Mouse (Mus musculus) kidney, adult 2 months (tissue): ENCODE measurements around the gene Prss34. TPM values are rescaled to one million over a fixed set of nuclear protein-coding genes. Genes with fewer than 3 reads are reported as not detected.

Source experiments
- DNase-seq: peaks from one replicate; pipeline ENCODE4 v3.0.0; 2021
- H3K27ac ChIP-seq: fragments of 200-500 bp; 2 replicates; pipeline ENCODE4 v1.5.1; 2012; ENCODE audit warnings: low read depth, low read length, control low read depth, inconsistent platforms; ENCODE audit not compliant: insufficient read depth
- H3K27me3 ChIP-seq: fragments of 200-500 bp; replicated peaks from 2 replicates; pipeline ENCODE4 v1.6.1; 2012; ENCODE audit warnings: mild to moderate bottlenecking, moderate library complexity, low read length, inconsistent platforms; ENCODE audit not compliant: control insufficient read depth, insufficient read depth
- H3K36me3 ChIP-seq: fragments of 200-500 bp; 2 replicates; pipeline ENCODE4 v1.6.1; 2012; ENCODE audit warnings: mild to moderate bottlenecking, moderate library complexity, low read length, inconsistent platforms; ENCODE audit not compliant: control insufficient read depth, insufficient read depth
- H3K4me1 ChIP-seq: fragments of 200-500 bp; 2 replicates; pipeline ENCODE4 v1.6.1; 2011; ENCODE audit warnings: low read length; ENCODE audit not compliant: control insufficient read depth, insufficient read depth
- H3K4me3 ChIP-seq: fragments of 200-500 bp; 2 replicates; pipeline ENCODE4 v1.5.1; 2011; ENCODE audit warnings: mild to moderate bottlenecking, low read depth, low read length, control low read depth; ENCODE audit not compliant: insufficient read depth
- CTCF ChIP-seq: fragments of 200-500 bp; conservative IDR thresholded peaks from 2 replicates; pipeline ENCODE4 v1.5.1; 2011; ENCODE audit warnings: low read depth, mild to moderate bottlenecking, control low read depth, low read length, moderate library complexity, mixed read lengths; ENCODE audit not compliant: insufficient read depth, insufficient read length
- POLR2A ChIP-seq: fragments of 200-500 bp; IDR thresholded peaks from one replicate; pipeline ENCODE4 v1.6.1; 2011; ENCODE audit warnings: low read depth, low read length, control low read depth
- WGBS: fragments of 180-500 bp; shearing (Covaris S2); methylation state at CpG from one replicate; pipeline ENCODE4 v1.1.7; 2018; 5-methylcytosine and 5-hydroxymethylcytosine counted together
- polyA plus RNA-seq: library from polyadenylated mRNA; depleted of rRNA; stranded (reverse); fragments of >200 nt; gene quantifications from 2 replicates; pipeline ENCODE4 v1.2.3, GENCODE M21; 2012

Gene Prss34
- polyA plus RNA-seq, 1 experiment: not detected

DNA sequence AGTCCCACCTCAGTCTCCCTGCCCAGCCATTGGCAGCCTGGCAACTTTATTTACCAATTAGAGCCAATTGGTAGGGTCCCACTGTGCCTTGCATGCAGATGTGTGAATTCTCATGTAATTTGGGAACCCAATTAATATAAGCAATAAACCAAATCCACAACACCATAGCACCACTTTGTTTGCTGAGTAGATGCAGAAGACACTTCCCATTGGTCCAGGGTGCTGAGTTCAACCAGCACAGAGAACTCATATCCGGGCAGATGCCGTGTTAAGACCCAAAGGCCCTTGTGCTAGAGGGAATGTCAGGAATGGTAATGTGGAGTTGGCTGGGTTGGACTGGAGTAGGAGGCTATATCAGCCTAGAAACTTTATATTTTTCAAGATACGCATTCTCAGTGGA is 22.4 kb upstream of the Prss34 start:
- H3K27ac ChIP-seq: no peak overlapping the region
- H3K36me3 ChIP-seq: no peaks in the 10 kb centered on the region
- no peaks in the 10 kb centered on the region for H3K27me3 ChIP-seq
- 98% methylated on average over 3 of the region's 3 CpGs for WGBS
- TF ChIP-seq CTCF (no peak), POLR2A (no peak)
- H3K4me1 ChIP-seq: peaks cover 11% of the 10 kb centered on the region; the same call in 1 of the 2 replicates
- H3K4me3 ChIP-seq: no peak overlapping the region
- DNase-seq: no peak

DNA sequence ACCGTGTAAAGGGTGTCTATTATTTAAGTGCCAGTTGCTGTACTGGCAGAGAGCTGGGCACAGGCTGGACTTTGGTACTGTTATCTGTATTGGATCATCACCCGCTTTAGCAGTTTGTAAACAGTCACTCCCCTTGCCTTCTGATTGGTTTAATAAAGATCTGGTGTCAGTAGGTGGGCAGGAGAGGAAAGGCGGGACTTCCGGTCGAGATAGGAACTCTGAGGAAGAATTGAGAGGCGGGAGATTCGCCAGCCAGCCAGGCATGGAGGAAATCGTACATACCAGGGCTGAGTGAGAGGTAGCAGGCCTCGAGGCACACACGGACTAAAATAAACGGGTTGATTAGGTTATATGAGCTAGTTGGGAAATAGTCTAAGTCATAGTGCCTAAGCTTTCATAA is 16.1 kb upstream of the Prss34 start:
- DNase-seq: peak; percentile 89
- WGBS: 29% methylated on average over 11 of the region's 11 CpGs

DNA sequence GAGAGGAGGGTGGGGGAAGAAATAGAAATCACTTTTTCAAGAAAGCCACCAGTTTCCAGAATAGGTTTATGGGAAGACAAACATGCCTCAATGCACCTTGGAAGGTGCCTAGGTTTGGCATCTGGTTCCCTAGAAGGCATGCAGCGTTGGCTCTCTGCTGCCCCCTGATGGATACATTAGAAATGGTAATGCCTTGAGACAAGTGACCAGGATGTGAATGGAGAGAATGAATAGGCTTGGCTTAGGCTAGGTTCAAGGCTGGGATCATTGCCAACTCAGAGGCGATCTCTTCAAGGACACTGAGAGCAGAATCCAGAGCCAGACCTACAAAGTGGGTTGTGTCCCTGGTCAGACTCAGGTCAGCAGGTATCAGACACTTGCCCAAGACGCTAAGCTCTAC is 13.2 kb upstream of the Prss34 start:
- DNase-seq: peak; percentile 92
- 20% methylated on average over 3 of the region's 3 CpGs for WGBS
- Histone ChIP-seq H3K4me3 (no peak overlapping the region), H3K27ac (no peak overlapping the region), H3K27me3 (no peaks in the 10 kb centered on the region), H3K36me3 (no peaks in the 10 kb centered on the region), H3K4me1 (no peaks in the 10 kb centered on the region)
- TF ChIP-seq CTCF: peak; percentile 99
- no peak for TF ChIP-seq POLR2A

More for the DNA sequence above, 16.1 kb upstream of the Prss34 start:
- no peak for TF ChIP-seq POLR2A
- no peak for TF ChIP-seq CTCF
- no peaks in the 10 kb centered on the region for H3K36me3 ChIP-seq
- no peaks in the 10 kb centered on the region for H3K4me1 ChIP-seq
- H3K27ac ChIP-seq: no peak overlapping the region
- H3K4me3 ChIP-seq: no peak overlapping the region
- no peaks in the 10 kb centered on the region for H3K27me3 ChIP-seq

DNA sequence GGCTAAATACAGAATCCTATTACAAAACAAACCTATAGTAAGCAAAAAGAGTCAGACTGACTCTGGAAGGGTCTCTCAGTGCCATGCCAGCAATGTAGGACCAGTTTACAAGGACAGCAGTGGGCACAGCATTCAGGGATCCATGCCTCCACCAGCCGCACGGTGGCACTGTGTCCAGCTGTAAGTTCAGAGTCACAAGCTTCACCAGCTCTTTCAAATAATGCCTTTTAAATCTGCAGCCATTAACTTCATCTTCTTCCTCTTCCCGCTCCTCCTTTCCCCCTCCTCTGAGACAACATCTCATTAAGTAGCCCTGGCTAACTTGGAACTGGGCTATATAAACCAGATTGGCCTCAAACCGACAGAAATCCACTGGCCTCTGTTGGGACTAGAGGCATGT is 9.4 kb upstream of the Prss34 start:
- DNase-seq: peak; percentile 53
- 18% methylated on average over 4 of the region's 4 CpGs for WGBS

DNA sequence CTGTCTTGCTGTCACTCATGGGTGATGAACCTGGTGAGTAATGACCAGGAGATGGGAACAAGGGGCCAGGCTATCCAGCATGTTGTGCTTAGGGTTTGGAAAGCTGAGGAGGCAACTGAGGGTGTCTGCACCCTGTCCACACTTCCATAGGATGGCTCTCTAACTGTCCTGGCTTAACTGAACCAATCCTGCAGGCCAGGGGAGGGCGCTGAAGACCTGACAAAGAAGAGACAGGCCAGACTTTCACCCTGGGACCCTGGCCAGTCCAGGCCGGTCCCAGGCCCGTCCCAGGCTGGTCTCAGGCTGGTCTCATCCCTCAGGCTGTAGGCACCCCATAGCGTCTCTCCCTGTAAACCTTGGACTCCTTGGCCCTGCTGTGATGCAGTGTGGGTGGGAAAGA is 7.8 kb upstream of the Prss34 start:
- Histone ChIP-seq H3K27ac (no peak overlapping the region), H3K27me3 (no peaks in the 10 kb centered on the region), H3K4me1 (no peaks in the 10 kb centered on the region), H3K36me3 (no peaks in the 10 kb centered on the region), H3K4me3 (no peak overlapping the region)
- DNase-seq: no peak
- WGBS: 16% methylated on average over 4 of the region's 4 CpGs
- TF ChIP-seq POLR2A (no peak), CTCF (no peak)

More for the DNA sequence above, 9.4 kb upstream of the Prss34 start:
- Histone ChIP-seq H3K27ac (no peak overlapping the region), H3K27me3 (no peaks in the 10 kb centered on the region), H3K4me1 (no peaks in the 10 kb centered on the region), H3K36me3 (no peaks in the 10 kb centered on the region), H3K4me3 (no peak overlapping the region)
- no peak for TF ChIP-seq POLR2A
- peak; percentile 79 for TF ChIP-seq CTCF

DNA sequence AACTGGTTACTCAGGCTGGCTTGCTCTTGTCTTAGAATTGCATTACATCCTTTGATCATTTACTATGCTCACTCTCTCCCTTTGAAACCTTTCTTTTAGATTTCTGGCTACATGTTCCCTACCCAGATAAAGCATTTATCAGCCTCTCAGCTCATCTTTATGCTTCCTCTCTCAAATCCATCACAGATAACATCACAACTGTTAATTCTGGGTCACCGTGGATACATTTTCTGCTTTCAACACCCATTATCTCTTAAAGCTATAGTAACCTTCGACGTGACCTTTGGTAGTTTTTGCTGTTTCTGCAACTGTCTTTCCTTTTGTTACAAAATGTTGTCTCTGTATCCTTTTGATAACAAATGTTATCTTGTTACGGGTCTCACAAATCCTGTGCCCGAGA is 4.7 kb upstream of the Prss34 start:
- DNase-seq: no peak
- 72% methylated on average over 5 of the region's 5 CpGs for WGBS
- no peaks in the 10 kb centered on the region for H3K36me3 ChIP-seq
- H3K27ac ChIP-seq: no peak overlapping the region
- TF ChIP-seq CTCF (no peak), POLR2A (no peak)
- H3K27me3 ChIP-seq: no peaks in the 10 kb centered on the region
- no peaks in the 10 kb centered on the region for H3K4me1 ChIP-seq
- H3K4me3 ChIP-seq: no peak overlapping the region

DNA sequence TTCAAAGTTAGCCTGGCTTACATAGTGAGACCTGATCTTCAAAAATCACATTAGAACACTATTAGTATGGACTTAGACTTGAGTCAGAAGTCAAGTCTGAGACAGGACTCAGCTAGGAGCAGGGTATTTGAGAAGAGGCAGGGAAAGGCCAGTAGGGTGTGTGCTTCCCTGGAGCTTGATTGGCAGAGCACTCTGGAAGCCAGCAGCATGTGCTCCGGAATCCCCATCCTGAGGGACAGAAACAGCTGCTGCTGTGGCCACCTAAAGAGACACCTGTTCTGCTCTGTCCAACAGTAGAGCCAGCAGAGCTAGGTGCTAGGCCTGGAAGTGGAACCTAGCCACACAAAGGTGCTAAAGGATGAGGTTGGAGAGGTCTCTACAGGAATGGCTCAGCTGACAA is 4.1 kb upstream of the Prss34 start:
- TF ChIP-seq CTCF: no peak
- no peak for TF ChIP-seq POLR2A
- WGBS: 73% methylated on average over 1 of the region's 1 CpGs

DNA sequence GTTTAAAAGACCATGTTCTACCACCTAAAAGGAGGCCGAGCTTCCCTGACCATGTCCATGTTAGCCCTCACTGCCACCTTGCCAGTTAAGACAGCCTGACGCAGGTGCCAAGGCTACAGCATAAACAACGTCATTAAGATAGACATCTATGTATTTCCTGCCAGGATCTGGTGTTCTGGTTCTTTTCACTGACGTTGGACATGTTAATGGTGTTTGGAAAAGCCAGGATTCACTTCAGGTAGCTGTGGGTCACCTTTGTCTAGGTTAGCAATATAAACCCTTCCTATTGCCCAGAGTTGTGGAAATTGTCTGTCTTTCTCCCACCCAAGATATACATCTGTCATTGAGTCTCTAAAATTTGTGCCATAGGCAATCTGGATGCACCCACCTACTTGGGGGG is 10.2 kb downstream of the Prss34 start, which contains the start of gene Prss28:
TSS of gene Prss28 (plus strand) at position 301 of the 400 bp plus-strand sequence.
- no peak for DNase-seq
- Histone ChIP-seq H3K36me3 (no peaks in the 10 kb centered on the region), H3K27me3 (no peaks in the 10 kb centered on the region), H3K4me3 (no peak within 1 kb of the TSS), H3K4me1 (no peaks in the 10 kb centered on the region), H3K27ac (no peak within 1 kb of the TSS)
- WGBS: 51% methylated on average over 4 of the region's 4 CpGs
- no peak for TF ChIP-seq CTCF
- TF ChIP-seq POLR2A: no peak

More for the DNA sequence above, 4.1 kb upstream of the Prss34 start:
- Histone ChIP-seq H3K4me3 (no peak overlapping the region), H3K4me1 (no peaks in the 10 kb centered on the region), H3K36me3 (no peaks in the 10 kb centered on the region), H3K27ac (no peak overlapping the region), H3K27me3 (no peaks in the 10 kb centered on the region)
- no peak for DNase-seq
